Mouse (Mus musculus) small intestine, adult 10 weeks (tissue): ENCODE data around the gene Ints6l. TPM values are rescaled to one million over a fixed set of nuclear protein-coding genes. Genes with fewer than 3 reads are reported as not detected.

ENCODE experiments used
- polyA plus RNA-seq: library from polyadenylated mRNA; stranded (reverse); fragments of 350-450 nt; fragmentation: Illumina TruSeq; extraction: RNeasy Lipid Tissue Mini Kit (QIAGEN cat#74804); gene quantifications from one replicate; pipeline ENCODE4 v1.2.3, GENCODE M21; 2014; ENCODE audit warnings: low replicate concordance

Gene Ints6l
- 36.9 TPM for polyA plus RNA-seq

DNA sequence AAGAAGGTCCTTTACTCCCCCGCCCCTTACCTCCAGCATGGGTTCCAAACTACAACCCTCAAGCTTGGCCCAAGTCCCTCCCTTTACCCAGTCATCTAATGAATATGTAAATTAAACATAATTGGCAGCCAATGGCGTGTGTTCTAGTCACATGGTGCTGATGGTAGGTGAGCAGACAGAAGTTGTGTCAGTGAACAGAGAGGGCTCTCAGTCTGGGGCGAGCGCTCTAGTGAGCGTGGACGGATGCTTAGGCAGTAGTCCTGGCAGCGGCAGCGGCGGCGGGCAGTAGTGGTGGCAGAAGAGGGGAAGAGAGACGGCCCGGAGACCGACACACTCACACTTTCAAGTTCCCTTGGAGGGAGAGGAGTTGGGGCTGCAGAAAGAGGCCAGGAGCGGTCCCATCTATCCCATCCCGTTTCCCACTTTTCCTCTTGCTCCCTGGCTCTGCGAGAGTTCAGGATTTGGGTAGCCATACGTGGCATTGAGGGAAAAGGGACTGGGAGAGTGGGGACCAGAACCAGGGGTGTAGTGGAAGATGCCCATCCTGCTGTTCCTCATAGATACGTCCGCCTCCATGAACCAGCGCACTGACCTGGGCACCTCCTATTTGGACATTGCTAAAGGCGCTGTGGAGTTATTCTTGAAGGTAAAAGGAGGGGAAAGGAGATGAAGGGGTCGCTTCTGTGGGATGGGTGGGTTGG lies at the start of gene Ints6l:
Gene Ints6l (plus strand): TSS at position 187 of the 701 bp plus-strand sequence.

DNA sequence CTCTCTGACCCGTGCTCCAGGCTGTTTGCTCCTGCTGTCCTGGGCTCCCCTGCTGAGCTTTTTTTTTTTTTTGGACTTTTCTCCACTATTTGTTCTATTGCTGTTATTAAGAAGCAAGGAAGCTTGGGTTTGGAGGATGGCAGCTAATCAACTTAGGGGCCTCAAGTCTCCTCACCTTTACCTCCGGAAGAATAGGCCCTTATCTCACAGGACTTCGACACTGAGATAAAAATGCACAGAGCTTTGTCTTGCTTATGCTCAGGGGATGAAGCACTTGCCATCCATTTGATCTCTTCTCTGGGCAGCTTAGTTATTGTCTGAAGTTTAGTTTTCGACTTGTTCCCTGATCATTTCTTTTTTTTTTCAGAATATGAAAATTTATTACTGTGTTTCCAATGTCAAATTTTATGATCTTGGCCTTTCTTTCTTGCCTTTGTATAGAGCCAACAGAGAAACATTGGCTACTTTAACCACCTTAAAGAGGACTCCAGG lies 7.1 kb upstream of the Ints6l start, which contains the start of gene Gm2174:
Gene Gm2174 (plus strand): TSS at position 442 of the 492 bp plus-strand sequence.

DNA sequence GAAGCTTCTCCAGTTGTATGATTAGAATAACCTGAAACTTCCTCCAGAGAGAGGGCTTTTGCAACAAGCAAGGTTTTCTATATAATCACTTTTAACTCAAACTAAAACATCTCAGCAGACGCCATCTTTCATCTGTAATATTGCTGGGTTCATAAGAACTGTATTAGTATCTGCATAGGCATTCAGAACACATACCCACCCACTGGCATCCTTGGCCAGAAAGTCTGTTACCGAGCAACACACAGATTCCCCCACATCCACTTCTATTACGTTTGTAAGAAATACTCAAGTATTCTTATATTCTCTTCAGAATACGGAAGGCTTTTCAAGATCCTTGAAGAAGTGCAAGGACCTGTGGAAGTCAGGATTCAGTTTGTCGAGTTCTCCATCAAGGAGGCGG lies 69.8 kb downstream of the Ints6l start, which contains the start of gene Gm10477:
Gene Gm10477 (plus strand): TSS at position 301 of the 400 bp plus-strand sequence.

DNA sequence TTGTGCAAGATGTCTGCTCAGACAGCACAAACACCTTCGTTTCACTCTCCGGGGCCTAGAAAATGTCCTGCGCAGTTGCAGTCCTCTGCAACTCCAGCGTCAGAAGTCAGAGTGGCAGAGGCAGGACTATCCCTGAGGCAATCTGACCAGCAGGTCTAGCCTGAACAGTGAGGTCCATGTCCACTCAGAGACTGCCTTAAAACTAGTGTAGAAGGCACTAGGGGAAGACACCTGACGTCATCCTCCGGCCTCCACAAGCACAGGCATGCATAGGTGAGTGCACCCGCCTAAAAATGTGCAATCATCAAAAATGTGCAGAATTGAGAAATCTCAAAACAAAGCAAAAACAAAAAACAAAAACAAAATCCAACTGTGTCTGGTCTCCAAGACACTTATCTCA lies 94.8 kb downstream of the Ints6l start, which contains the start of gene Gm648:
Gene Gm648 (minus strand): TSS at position 101 of the 400 bp plus-strand sequence.

Other genes with a start within 250 kb of the Ints6l start
- not detected for gene Gm773, start 242.0 kb upstream of the Ints6l start, polyA plus RNA-seq
- 2.0 TPM for gene Zfp449, start 108.5 kb upstream of the Ints6l start, polyA plus RNA-seq
- gene Smim10l2a, start 80.3 kb upstream of the Ints6l start, polyA plus RNA-seq = not detected
- not detected for gene Gm2174, start 6.9 kb upstream of the Ints6l start, polyA plus RNA-seq
- not detected for gene Gm10477, start 69.9 kb downstream of the Ints6l start, polyA plus RNA-seq
- gene Gm648, start 94.7 kb downstream of the Ints6l start, polyA plus RNA-seq = not detected
- 82.1 TPM for gene Mmgt1, start 143.2 kb downstream of the Ints6l start, polyA plus RNA-seq
- gene Slc9a6, start 154.9 kb downstream of the Ints6l start, polyA plus RNA-seq = 24.6 TPM